Mouse (Mus musculus) myocyte (in vitro differentiated cells): ENCODE measurements around the gene Cr2. TPM values are rescaled to one million over a fixed set of nuclear protein-coding genes. Genes with fewer than 3 reads are reported as not detected.

Experiments
- H3K27me3 ChIP-seq: one replicate; pipeline ENCODE4 v1.6.1; 2011; ENCODE audit not compliant: control insufficient read depth, insufficient read depth, insufficient read length
- H3K36me3 ChIP-seq: one replicate; pipeline ENCODE4 v1.6.1; 2011; ENCODE audit not compliant: control insufficient read depth, insufficient read depth
- H3K4me2 ChIP-seq: one replicate; pipeline ENCODE4 v1.6.1; 2011; ENCODE audit warnings: low read depth, control low read depth
- H3K4me3 ChIP-seq: one replicate; pipeline ENCODE4 v1.5.1; 2011; ENCODE audit warnings: mild to moderate bottlenecking, control low read depth, moderate library complexity
- H3K79me2 ChIP-seq: one replicate; pipeline ENCODE4 v1.6.1; 2011; ENCODE audit not compliant: control insufficient read depth, insufficient read depth
- H3ac ChIP-seq: one replicate; pipeline ENCODE4 v1.6.1; 2011; ENCODE audit not compliant: control insufficient read depth, insufficient read length
- CEBPB ChIP-seq: IDR thresholded peaks from 2 replicates; pipeline ENCODE4 v1.6.1; 2011; ENCODE audit warnings: mild to moderate bottlenecking, moderate library complexity; ENCODE audit not compliant: poor library complexity, insufficient read depth, severe bottlenecking
- E2F4 ChIP-seq: IDR thresholded peaks from one replicate; pipeline ENCODE4 v1.6.1; 2011; ENCODE audit warnings: mild to moderate bottlenecking, control low read depth, moderate library complexity; ENCODE audit not compliant: insufficient read depth
- MAX ChIP-seq: IDR thresholded peaks from one replicate; pipeline ENCODE4 v1.6.1; 2011; ENCODE audit warnings: low read depth, mild to moderate bottlenecking, control low read depth
- MYOD1 ChIP-seq, 3 experiments: IDR thresholded peaks; one replicate each; pipeline ENCODE4 v1.6.1; 2011; ENCODE audit warnings: control low read depth in 2 of 3, low read depth in 2 of 3, mild to moderate bottlenecking in 2 of 3, moderate library complexity in 1 of 3; ENCODE audit not compliant: insufficient read length in 2 of 3, control insufficient read depth in 1 of 3
- MYOG ChIP-seq, 3 experiments: IDR thresholded peaks; one replicate each; pipeline ENCODE4 v1.6.1; 2011; ENCODE audit warnings: control low read depth in 2 of 3, low read depth in 2 of 3, mild to moderate bottlenecking in 2 of 3; ENCODE audit not compliant: insufficient read length in 2 of 3, control insufficient read depth in 1 of 3, insufficient read depth in 1 of 3
- POLR2A ChIP-seq: IDR thresholded peaks from one replicate; pipeline ENCODE4 v1.6.1; 2011; ENCODE audit warnings: low read depth, mild to moderate bottlenecking, control low read depth, moderate library complexity; ENCODE audit not compliant: insufficient read length
- POLR2AphosphoS2 ChIP-seq: IDR thresholded peaks from one replicate; pipeline ENCODE4 v1.6.1; 2011; ENCODE audit warnings: low read depth, control low read depth; ENCODE audit not compliant: insufficient read length
- REST ChIP-seq: IDR thresholded peaks from one replicate; pipeline ENCODE4 v1.6.1; 2011; ENCODE audit warnings: mild to moderate bottlenecking, control low read depth, moderate library complexity; ENCODE audit not compliant: insufficient read depth, insufficient read length
- SRF ChIP-seq: IDR thresholded peaks from one replicate; pipeline ENCODE4 v1.6.1; 2011; ENCODE audit warnings: low read depth; ENCODE audit not compliant: control insufficient read depth, insufficient read length
- TCF12 ChIP-seq: IDR thresholded peaks from one replicate; pipeline ENCODE4 v1.6.1; 2011; ENCODE audit warnings: mild to moderate bottlenecking, control low read depth; ENCODE audit not compliant: poor library complexity, insufficient read depth, severe bottlenecking
- TCF3 ChIP-seq: IDR thresholded peaks from one replicate; pipeline ENCODE4 v1.6.1; 2011; ENCODE audit warnings: low read depth, control low read depth; ENCODE audit not compliant: insufficient read length
- USF1 ChIP-seq: IDR thresholded peaks from one replicate; pipeline ENCODE4 v1.6.1; 2011; ENCODE audit warnings: low read depth, mild to moderate bottlenecking, control low read depth, moderate library complexity
- polyA plus RNA-seq: library from polyadenylated mRNA; unstranded; fragments of >200 nt; fragmentation: generic; extraction: Trizol; gene quantifications from one replicate; pipeline ENCODE4 v1.2.1, GENCODE M21; 2012; ENCODE audit warnings: missing spikeins

Gene Cr2
- polyA plus RNA-seq, 1 experiment, result not detected

GRCm38 (mm10) chr1:195164996-195165755 lies 11.3 kb downstream of the Cr2 start:
- Histone ChIP-seq H3K4me2 (no peak overlapping the region), H3ac (no peak overlapping the region), H3K4me3 (no peak overlapping the region), H3K36me3 (no peaks in the 10 kb centered on the region), H3K27me3 (no peaks in the 10 kb centered on the region), H3K79me2 (no peaks in the 10 kb centered on the region)
- TF ChIP-seq USF1 (peak; percentile 13), SRF (no peak)

GRCm38 (mm10) chr1:195132070-195132469 lies 44.4 kb downstream of the Cr2 start:
- H3ac ChIP-seq, result no peak overlapping the region
- peaks cover 24% of the 10 kb centered on the region for H3K79me2 ChIP-seq
- H3K36me3 ChIP-seq, result peaks cover 27% of the 10 kb centered on the region
- peak overlapping the region; percentile 78 for H3K4me2 ChIP-seq
- peak overlapping the region; percentile 77 for H3K4me3 ChIP-seq
- H3K27me3 ChIP-seq, result no peaks in the 10 kb centered on the region
- TF ChIP-seq TCF12, result no peak
- no peak for TF ChIP-seq SRF
- no peak for TF ChIP-seq POLR2AphosphoS2
- no peak for TF ChIP-seq MAX
- no peak for TF ChIP-seq MYOD1 (IDR thresholded peaks at IDR 0.05; ENCODE audit: control insufficient read depth in 1 of 3, insufficient read length in 2 of 3, low read depth in 2 of 3)
- no peak for TF ChIP-seq E2F4
- no peak for TF ChIP-seq MYOG (IDR thresholded peaks at IDR 0.05; ENCODE audit: control insufficient read depth in 1 of 3, insufficient read depth in 1 of 3, insufficient read length in 2 of 3, low read depth in 2 of 3)
- no peak for TF ChIP-seq REST
- TF ChIP-seq CEBPB, result no peak
- TF ChIP-seq USF1, result no peak
- no peak for TF ChIP-seq TCF3
- TF ChIP-seq POLR2A, result no peak

DNA sequence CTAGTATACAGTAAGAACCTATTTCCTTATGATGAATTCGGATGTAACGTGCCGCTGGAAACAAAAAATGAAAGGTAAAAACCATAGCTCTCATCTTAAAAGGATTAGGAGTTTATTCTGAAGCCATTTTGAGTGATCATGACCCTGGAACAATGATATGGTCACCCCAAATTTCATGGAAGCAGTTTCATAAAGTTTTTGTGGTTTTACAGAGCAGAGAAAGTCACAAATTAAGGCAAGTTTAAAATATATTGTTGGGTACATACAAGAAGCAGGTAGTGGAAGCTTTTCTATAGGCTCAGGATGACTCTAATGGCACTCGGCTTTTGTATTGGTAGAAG lies 44.9 kb downstream of the Cr2 start:
- H3ac ChIP-seq, result peak overlapping the region; percentile 66
- peaks cover 24% of the 10 kb centered on the region for H3K79me2 ChIP-seq
- peak overlapping the region; percentile 77 for H3K4me3 ChIP-seq
- peaks cover 31% of the 10 kb centered on the region for H3K36me3 ChIP-seq
- H3K27me3 ChIP-seq, result no peaks in the 10 kb centered on the region
- H3K4me2 ChIP-seq, result peak overlapping the region; percentile 78
- TF ChIP-seq CEBPB (no peak), TCF12 (no peak), USF1 (no peak)

GRCm38 (mm10) chr1:195130953-195131674 lies 45.4 kb downstream of the Cr2 start, which contains the start of gene Cr1l:
Cr1l (minus strand) TSS chr1:195131586.
- H3ac ChIP-seq, result peak within 1 kb of the TSS; percentile 66
- H3K27me3 ChIP-seq, result no peaks in the 10 kb centered on the region
- H3K4me2 ChIP-seq, result peak within 1 kb of the TSS; percentile 78
- H3K79me2 ChIP-seq, result peaks cover 24% of the 10 kb centered on the region
- peaks cover 35% of the 10 kb centered on the region for H3K36me3 ChIP-seq
- peak within 1 kb of the TSS; percentile 77 for H3K4me3 ChIP-seq
- peak; percentile 75 for TF ChIP-seq POLR2A
- TF ChIP-seq CEBPB, result no peak
- no peak for TF ChIP-seq TCF12
- peak; percentile 19 for TF ChIP-seq SRF
- TF ChIP-seq TCF3, result no peak
- no peak for TF ChIP-seq REST
- TF ChIP-seq USF1, result no peak
- TF ChIP-seq MYOD1 (IDR thresholded peaks at IDR 0.05; ENCODE audit: control insufficient read depth in 1 of 3, insufficient read length in 2 of 3, low read depth in 2 of 3), result peak in 2 of 3 experiments; percentile 30 to 36
- TF ChIP-seq POLR2AphosphoS2, result peak; percentile 83
- peak in 1 of 3 experiments; percentile 43 for TF ChIP-seq MYOG (IDR thresholded peaks at IDR 0.05; ENCODE audit: control insufficient read depth in 1 of 3, insufficient read depth in 1 of 3, insufficient read length in 2 of 3, low read depth in 2 of 3)

DNA sequence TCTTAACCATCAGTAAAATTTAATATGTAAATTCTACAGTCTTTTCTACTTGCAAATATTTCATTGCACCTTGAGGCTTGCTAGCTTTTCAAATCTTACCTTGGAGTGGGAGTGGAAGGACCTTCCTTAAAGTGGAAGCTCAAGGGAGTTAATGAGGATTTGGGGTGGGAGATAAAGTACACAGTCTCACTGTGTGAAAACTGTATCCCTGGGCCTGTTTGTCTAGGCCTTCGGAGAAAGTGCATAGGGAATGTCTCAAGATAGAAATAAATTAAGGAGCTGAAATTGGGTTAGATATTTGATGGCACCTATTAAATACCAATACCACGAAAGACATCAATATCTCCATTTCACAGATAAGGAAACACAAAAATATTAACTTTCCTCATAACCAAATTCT lies 46.0 kb downstream of the Cr2 start:
- Histone ChIP-seq H3K4me2 (peak overlapping the region; percentile 52), H3K36me3 (peaks cover 42% of the 10 kb centered on the region), H3ac (peak overlapping the region; percentile 66), H3K27me3 (no peaks in the 10 kb centered on the region), H3K79me2 (peaks cover 24% of the 10 kb centered on the region), H3K4me3 (peak overlapping the region; percentile 77)
- TF ChIP-seq USF1, result no peak
- TF ChIP-seq MYOG (IDR thresholded peaks at IDR 0.05; ENCODE audit: control insufficient read depth in 1 of 3, insufficient read depth in 1 of 3, insufficient read length in 2 of 3, low read depth in 2 of 3), result no peak
- no peak for TF ChIP-seq E2F4
- TF ChIP-seq MYOD1 (IDR thresholded peaks at IDR 0.05; ENCODE audit: control insufficient read depth in 1 of 3, insufficient read length in 2 of 3, low read depth in 2 of 3), result no peak
- no peak for TF ChIP-seq SRF
- no peak for TF ChIP-seq POLR2A
- TF ChIP-seq MAX, result no peak
- TF ChIP-seq TCF12, result no peak
- TF ChIP-seq POLR2AphosphoS2, result no peak
- TF ChIP-seq REST, result no peak
- no peak for TF ChIP-seq TCF3
- TF ChIP-seq CEBPB, result no peak
